Mouse (Mus musculus): ENCODE measurements at regions not wholly inside any gene's neighbourhood (a gene's known extent, or its start where the extent isn't known, plus 50 kb on each side); places are given as distances from the start of the nearest gene placed in this dataset.
"Not testable (repeated sequence)": the region's sequence is repeated elsewhere in the genome, so short reads cannot be mapped to it uniquely, and the experiment has no call there.

- TF ChIP-seq CTCF, EP300 (IDR thresholded peaks at IDR 0.05; ENCODE audit: low read depth): not testable (repeated sequence)
Measured at GRCm38 (mm10) chr1:30548761-30549160, 325.0 kb downstream of the Phf3 start.
